Mouse (Mus musculus) hindbrain, postnatal 0 days (tissue): ENCODE measurements around the gene Gm13271. TPM values are rescaled to one million over a fixed set of nuclear protein-coding genes. Genes with fewer than 3 reads are reported as not detected.

Experiments
- ATAC-seq: fragments of 200-750 bp; cut with Nextera tagmentation; 2 replicates; pipeline ENCODE4 v1.8.0; 2017; ENCODE audit warnings: mild to moderate bottlenecking, moderate TSS enrichment, moderate library complexity
- DNase-seq: peaks from one replicate; pipeline ENCODE4 v3.0.0-alpha.2; 2015; ENCODE audit warnings: low spot score
- H3K27ac ChIP-seq: fragments of 300-500 bp; sonication (generic); 2 replicates; pipeline ENCODE4 v1.5.1; 2014; ENCODE audit warnings: mild to moderate bottlenecking
- H3K27me3 ChIP-seq: fragments of 300-500 bp; sonication (generic); 2 replicates; pipeline ENCODE4 v1.6.1; 2014; ENCODE audit warnings: low read length, mixed read lengths; ENCODE audit not compliant: insufficient read depth
- H3K36me3 ChIP-seq: fragments of 300-500 bp; sonication (generic); 2 replicates; pipeline ENCODE4 v1.6.1; 2014; ENCODE audit warnings: low read length, mixed read lengths; ENCODE audit not compliant: insufficient read depth
- H3K4me1 ChIP-seq: fragments of 300-500 bp; sonication (generic); 2 replicates; pipeline ENCODE4 v1.6.1; 2014; ENCODE audit warnings: antibody characterized with exemption, low read length, mixed read lengths; ENCODE audit not compliant: insufficient read depth
- H3K4me2 ChIP-seq: fragments of 300-500 bp; sonication (generic); 2 replicates; pipeline ENCODE4 v1.6.1; 2014; ENCODE audit warnings: low read depth, mild to moderate bottlenecking, low read length, moderate library complexity, mixed read lengths
- H3K4me3 ChIP-seq: fragments of 300-500 bp; sonication (generic); 2 replicates; pipeline ENCODE4 v1.5.1; 2014; ENCODE audit warnings: low read length
- H3K9ac ChIP-seq: fragments of 300-500 bp; sonication (generic); replicated peaks from 2 replicates; pipeline ENCODE4 v1.6.1; 2014; ENCODE audit warnings: mild to moderate bottlenecking, low read length, moderate library complexity, mixed read lengths
- H3K9me3 ChIP-seq: fragments of 300-500 bp; sonication (generic); 2 replicates; pipeline ENCODE4 v1.6.1; 2016; ENCODE audit warnings: low read length, mixed read lengths
- CTCF ChIP-seq: IDR thresholded peaks from 2 replicates; pipeline ENCODE4 v1.5.1; 2016; ENCODE audit warnings: antibody characterized with exemption, control low read depth, low read depth
- WGBS: fragments of 180-500 bp; shearing (Covaris S2); extraction: QIAGEN DNeasy Blood & Tissue Kit; methylation state at CpG from one replicate; pipeline ENCODE4 v1.1.7; 2014; 5-methylcytosine and 5-hydroxymethylcytosine counted together
- polyA plus RNA-seq: library from polyadenylated mRNA; unstranded; fragments of >200 nt; fragmentation: Nextera tagmentation; extraction: Ambion mirVana; gene quantifications from 2 replicates; pipeline ENCODE4 v1.2.1, GENCODE M21; 2015
- total RNA-seq: library from RNA; depleted of rRNA; stranded (reverse); fragments of >200 nt; gene quantifications from 2 replicates; pipeline ENCODE4 v1.2.3, GENCODE M21; 2014

Gene Gm13271
- total and polyA plus RNA-seq, 2 experiments from 2014 or later: not detected

DNA sequence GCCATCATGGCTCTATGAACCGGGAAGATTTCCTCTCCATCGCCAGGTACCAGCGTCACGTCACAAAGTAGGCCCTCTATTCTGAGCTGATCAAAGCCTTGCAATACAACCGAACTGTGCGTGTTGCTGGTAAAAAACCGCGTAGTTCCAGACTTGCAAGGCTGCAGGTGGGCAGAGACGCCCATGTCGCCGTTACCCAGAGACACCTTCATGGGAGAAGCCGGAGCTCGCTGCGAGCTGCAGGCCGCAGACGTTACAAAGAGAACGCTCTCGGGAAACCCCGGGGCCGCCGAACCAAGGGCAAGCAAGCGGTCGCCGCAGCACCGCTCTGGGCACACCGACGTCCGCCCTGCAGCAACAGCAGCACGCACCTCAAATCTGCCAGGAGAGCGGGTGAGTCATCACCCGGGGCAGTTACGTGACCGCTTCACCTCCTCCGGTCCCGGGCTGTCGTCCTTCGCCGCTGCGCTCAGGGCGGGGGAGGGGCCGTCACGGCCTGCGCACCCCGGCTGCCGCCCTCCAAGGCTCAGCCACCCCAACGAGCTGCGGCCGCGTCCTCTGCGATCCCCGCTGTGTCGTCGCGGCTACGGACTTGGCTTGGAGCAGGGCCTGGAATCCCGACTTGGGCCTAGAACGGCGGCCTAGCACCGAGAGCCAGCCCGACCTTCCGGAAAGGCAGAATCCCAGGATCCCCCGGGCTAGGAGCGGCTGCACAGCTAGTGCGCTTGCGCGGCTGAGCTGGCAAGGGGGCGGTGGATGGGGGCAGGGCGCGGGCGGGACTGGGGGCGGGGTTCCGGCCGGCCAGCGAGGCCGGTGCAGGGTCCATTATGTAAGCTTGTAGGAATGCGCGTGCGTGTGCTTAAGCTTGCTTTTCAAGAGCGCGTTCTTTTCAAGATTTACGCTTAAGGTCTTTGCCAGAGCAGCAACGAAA is 32.6 kb upstream of the Gm13271 start, which contains the start of the genes Gm26566 and Klhl9:
Gene Gm26566 (plus strand): TSS at position 15 of the 931 bp plus-strand sequence.
Gene Klhl9 (minus strand): TSS at position 675 of the 931 bp plus-strand sequence.
- WGBS: under 1% methylated on average over 82 of the region's 82 CpGs
- H3K9me3 ChIP-seq: no peaks in the 10 kb centered on the region
- no peaks in the 10 kb centered on the region for H3K27me3 ChIP-seq
- H3K9ac ChIP-seq: peak within 1 kb of the TSS; percentile 92
- H3K4me1 ChIP-seq: peaks cover 19% of the 10 kb centered on the region
- peak within 1 kb of the TSS; percentile 97 for H3K27ac ChIP-seq
- peaks cover 6% of the 10 kb centered on the region for H3K36me3 ChIP-seq
- H3K4me2 ChIP-seq: peak within 1 kb of the TSS; percentile 79
- no peak for TF ChIP-seq CTCF
- ATAC-seq: peak; percentile 99
- peak; percentile 97 for DNase-seq
- H3K4me3 ChIP-seq: peak within 1 kb of the TSS; percentile 62

DNA sequence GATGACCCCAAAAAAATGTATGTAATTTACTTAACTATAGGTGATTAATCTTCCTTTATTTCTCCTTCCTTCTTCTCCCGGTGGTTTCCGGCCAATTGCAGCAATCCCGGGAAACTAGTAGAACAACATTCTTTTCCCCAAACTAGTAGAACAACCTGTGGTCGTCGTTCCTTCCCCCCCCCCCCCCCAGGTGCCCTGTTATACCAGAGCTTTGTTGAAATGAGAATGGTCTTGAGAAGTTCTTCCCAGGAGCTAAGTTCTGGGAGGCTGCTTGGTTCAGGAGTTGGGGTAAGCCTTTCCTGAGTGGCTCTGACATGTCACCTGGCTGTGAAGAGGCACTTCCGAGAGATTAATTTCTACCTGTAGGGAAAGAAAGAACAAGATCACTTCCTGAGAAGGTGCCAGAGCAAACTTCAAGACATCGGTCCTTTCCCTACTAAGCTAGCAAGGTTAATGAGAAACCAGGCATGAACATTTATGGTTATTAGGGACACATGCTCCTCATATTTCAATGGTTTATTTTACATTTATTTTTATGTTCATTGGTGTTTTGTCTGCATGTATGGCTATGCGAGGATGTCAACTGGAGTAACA is 31.1 kb upstream of the Gm13271 start:
- H3K27me3 ChIP-seq: no peaks in the 10 kb centered on the region
- DNase-seq (no peak), ATAC-seq (no peak)
- H3K4me2 ChIP-seq: no peak overlapping the region
- H3K36me3 ChIP-seq: peaks cover 6% of the 10 kb centered on the region
- no peak for TF ChIP-seq CTCF
- H3K9ac ChIP-seq: no peak overlapping the region
- peaks cover 14% of the 10 kb centered on the region for H3K4me1 ChIP-seq
- H3K9me3 ChIP-seq: no peaks in the 10 kb centered on the region
- H3K27ac ChIP-seq: no peak overlapping the region
- no peak overlapping the region for H3K4me3 ChIP-seq
- 71% methylated on average over 8 of the region's 8 CpGs for WGBS

DNA sequence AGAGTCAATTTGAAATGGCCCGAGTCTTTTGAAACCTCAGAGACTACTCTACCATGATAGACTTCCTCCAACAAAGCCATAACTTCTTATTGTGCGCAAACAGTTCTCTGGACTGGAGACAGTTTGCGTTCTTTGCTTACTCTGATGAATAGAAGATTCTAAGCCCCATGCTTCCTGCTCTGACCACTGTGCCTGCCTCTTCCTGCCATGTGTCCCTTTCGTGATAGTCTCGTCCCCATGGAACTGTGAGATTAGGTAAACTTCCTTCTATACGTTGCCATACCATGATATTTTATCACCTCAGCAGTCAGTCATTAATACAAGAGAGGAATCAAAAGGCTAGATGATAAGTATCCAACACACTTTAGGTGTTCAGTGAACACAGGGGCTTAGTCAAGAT is 27.9 kb upstream of the Gm13271 start:
- H3K36me3 ChIP-seq: no peaks in the 10 kb centered on the region

GRCm38 (mm10) chr4:88727324-88727723 is 27.3 kb upstream of the Gm13271 start:
- H3K9ac ChIP-seq: no peak overlapping the region
- H3K4me3 ChIP-seq: no peak overlapping the region
- DNase-seq (no peak), ATAC-seq (no peak)
- H3K4me1 ChIP-seq: no peaks in the 10 kb centered on the region
- no peaks in the 10 kb centered on the region for H3K36me3 ChIP-seq
- H3K27me3 ChIP-seq: no peaks in the 10 kb centered on the region
- H3K4me2 ChIP-seq: no peak overlapping the region
- peak; percentile 61 for TF ChIP-seq CTCF
- H3K9me3 ChIP-seq: no peaks in the 10 kb centered on the region
- no peak overlapping the region for H3K27ac ChIP-seq
- WGBS: 0% methylated on average over 1 of the region's 1 CpGs

More for the DNA sequence above, 27.9 kb upstream of the Gm13271 start:
- DNase-seq (no peak), ATAC-seq (no peak)
- Histone ChIP-seq H3K9me3 (no peaks in the 10 kb centered on the region), H3K4me3 (no peak overlapping the region), H3K4me1 (no peaks in the 10 kb centered on the region), H3K4me2 (no peak overlapping the region), H3K27me3 (no peaks in the 10 kb centered on the region), H3K9ac (no peak overlapping the region), H3K27ac (no peak overlapping the region)
- 80% methylated on average over 6 of the region's 6 CpGs for WGBS
- no peak for TF ChIP-seq CTCF

- H3K27me3 ChIP-seq: no peaks in the 10 kb centered on the region
- no peak overlapping the region for H3K4me2 ChIP-seq
- ATAC-seq (no peak), DNase-seq (peak; percentile 69)
- no peaks in the 10 kb centered on the region for H3K36me3 ChIP-seq
- 2% methylated on average over 2 of the region's 2 CpGs for whole genome bisulfite sequencing
- H3K9ac ChIP-seq: no peak overlapping the region
- TF ChIP-seq CTCF: peak; percentile 82
- H3K4me1 ChIP-seq: no peaks in the 10 kb centered on the region
- no peaks in the 10 kb centered on the region for H3K9me3 ChIP-seq
- H3K4me3 ChIP-seq: no peak overlapping the region
- no peak overlapping the region for H3K27ac ChIP-seq
These were observed 16.2 kb upstream of the Gm13271 start for GRCm38 (mm10) chr4:88738480-88738879.

- Histone ChIP-seq H3K27me3 (no peaks in the 10 kb centered on the region), H3K9ac (no peak overlapping the region), H3K27ac (no peak overlapping the region), H3K9me3 (no peaks in the 10 kb centered on the region), H3K4me1 (no peaks in the 10 kb centered on the region), H3K36me3 (no peaks in the 10 kb centered on the region), H3K4me3 (no peak overlapping the region), H3K4me2 (no peak overlapping the region)
- DNase-seq (no peak), ATAC-seq (no peak)
- TF ChIP-seq CTCF: no peak
- WGBS: 88% methylated on average over 6 of the region's 6 CpGs
These were observed 15.6 kb upstream of the Gm13271 start for GRCm38 (mm10) chr4:88739036-88739435.
